Mouse (Mus musculus) kidney, adult 8-10 months (tissue): ENCODE data around the gene Vps54.
"Not testable (repeated sequence)": the region's sequence is repeated elsewhere in the genome, so short reads cannot be mapped to it uniquely, and the experiment has no call there.

ENCODE experiments used
- DNase-seq, 2 experiments: peaks; one replicate each; pipeline ENCODE4 v3.0.0; 2022

Vps54 gene

DNA sequence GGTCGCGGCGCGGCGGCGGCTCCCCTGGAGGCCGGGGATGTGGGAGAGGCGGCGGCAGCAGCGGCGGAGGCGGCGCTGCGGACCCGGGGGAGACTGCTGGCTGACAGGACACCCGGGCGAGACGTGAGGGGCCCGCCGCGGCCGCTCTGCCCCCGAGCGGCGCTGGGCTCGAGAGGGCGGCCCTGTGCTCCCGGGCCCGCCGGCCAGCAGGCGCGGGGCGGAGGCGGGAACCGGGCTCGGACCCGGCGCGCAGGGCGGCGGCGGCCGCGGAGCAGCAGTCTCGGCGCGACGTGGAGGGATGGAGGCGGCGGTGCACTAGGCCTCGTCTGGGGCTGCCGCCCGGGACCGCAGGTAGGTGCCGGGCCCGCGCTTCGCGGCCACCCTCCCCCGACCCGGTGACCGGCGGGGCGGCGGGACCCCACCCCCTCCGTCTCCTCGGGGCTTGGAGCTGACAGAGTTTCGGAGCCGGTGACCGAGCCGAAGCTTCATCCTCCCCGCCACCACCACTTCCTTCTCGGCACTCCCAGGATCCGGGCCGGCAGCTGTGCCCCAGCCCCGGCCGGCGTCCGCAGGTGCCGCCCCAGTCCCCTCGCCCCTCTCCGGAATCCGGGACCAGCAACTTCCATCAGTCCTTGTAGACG lies at the start of gene Vps54:
Vps54 (plus strand) TSS at position 261 of the 641 bp plus-strand sequence.
- DNase-seq: peak; percentile 27 to 51

GRCm38 (mm10) chr11:21191821-21192220 lies 47.3 kb upstream of the Vps54 start:
- DNase-seq: not testable (repeated sequence)

DNA sequence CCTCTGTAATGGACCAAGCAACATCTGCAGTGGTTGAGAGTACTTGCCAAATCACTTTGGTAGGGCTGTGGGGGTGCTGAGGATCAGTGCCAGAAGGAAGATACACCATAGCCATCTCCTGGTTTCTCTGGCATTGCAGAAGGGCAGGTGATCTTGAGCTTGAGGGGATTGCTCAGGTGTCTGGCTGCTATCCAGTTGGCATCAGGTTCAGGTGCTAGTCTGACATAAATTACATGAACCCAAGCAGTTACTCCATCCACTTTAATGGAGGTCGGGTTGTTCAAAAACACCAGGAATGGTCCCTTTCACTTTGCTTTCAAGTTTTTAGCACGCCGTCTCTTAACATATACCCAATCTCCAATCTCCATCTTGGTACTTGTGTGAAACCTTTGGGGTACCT lies 44.2 kb upstream of the Vps54 start:
- no peak for DNase-seq

- DNase-seq: no peak
Measured at GRCm38 (mm10) chr11:21209046-21209445, 30.0 kb upstream of the Vps54 start.

GRCm38 (mm10) chr11:21209701-21210100 lies 29.4 kb upstream of the Vps54 start:
- DNase-seq: not testable (repeated sequence)

GRCm38 (mm10) chr11:21217419-21217818 lies 21.7 kb upstream of the Vps54 start:
- DNase-seq: no peak

DNA sequence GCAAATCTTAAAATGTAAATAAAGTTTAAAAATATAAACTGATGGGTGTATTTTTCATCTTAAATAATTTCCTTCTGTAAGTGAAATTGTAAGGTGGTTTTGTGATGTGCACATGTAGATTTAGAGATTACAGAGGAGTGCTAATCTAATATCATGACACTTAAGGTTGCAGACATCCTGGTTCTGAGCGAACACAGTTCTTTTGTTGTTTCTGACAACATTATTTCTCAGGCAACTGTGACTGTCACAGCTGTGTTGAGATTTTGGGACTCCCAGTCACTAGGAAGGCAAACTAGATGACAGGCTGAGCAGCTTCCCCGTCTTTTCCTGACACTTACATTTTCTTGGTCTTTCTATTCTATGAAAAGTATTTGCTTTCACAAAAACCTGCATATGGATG lies 19.8 kb upstream of the Vps54 start:
- DNase-seq: no peak

DNA sequence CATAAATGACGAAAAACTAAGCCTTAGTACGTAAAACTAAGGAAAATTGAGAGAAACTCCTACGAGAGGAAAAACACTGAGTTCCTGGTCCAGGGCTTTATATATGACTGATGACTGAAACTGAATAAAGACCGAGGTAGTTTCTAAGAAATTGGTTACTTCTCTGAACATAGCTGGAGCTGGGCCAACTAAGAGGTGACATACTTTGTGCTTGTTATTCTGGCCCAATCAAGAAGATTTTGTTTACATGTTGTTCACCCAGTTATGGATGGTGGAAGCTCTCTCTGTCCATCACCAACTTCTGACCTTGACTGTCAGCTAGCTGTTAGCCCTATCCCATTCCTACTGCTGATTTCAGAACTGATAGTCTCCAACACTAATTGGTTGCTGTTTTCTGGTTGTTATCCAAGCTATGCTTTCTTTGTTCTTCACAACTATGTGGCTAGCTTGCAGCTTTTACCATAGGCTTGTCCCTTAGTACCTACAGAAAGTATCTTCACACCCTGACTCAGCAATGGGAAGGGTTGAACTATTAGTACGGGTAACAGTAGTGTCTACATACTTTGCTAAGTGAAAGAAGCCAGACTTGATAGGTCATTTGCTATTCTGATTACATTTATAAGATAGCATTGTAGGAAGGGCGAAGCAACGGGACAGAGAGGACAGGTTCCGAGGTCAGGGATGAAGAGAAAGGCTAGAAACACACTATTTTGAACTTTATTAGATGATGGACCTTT lies 19.1 kb upstream of the Vps54 start:
- no peak for DNase-seq

- DNase-seq: no peak
Measured at GRCm38 (mm10) chr11:21220754-21221153, 18.3 kb upstream of the Vps54 start.

DNA sequence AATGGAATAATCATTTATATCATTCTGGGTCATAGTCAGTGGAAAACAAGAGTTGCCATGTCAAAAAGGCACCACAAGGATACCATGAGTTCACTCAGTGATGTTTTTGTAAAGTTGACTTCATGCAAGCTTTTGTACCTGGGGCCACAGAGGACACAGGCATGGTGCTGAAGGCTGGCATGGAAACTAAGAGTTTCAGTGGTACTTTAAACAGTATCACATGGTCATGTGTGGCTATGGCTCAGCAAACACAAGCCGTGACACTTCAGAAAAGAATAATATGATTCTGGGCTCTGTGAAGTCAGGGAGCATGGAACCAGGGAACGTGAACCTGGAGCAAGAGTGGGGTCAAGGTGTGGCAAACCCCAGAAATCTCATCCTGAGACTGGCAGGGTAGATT lies 17.7 kb upstream of the Vps54 start:
- DNase-seq: no peak

DNA sequence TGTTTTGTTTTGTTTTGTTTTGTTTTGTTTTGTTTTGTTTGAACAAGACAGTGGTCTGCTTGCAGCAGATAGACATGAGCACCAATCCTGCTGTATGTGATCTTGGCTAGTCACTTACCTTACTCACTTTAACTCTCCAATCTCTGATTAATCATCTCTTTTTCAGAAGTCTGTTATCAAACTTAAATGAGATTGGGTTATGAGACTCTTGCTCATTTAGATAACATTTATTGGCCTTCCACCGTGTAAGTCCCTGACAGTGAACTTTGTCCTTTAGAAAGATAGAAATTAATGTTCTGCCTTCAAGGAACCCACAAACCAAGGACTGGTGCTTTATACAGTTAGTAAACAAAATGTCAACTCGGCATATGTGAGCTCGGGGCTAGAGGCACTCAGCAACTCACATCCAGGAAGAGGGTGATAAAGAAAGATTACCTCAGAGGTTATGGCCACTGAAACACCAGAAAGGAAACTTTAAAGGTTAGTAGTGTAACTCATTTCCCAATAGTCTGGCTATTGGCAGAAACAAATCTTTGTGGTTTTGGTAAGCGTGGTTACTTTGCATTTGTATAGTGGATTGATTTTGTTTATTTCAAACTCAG lies 16.4 kb upstream of the Vps54 start:
- DNase-seq: no peak

GRCm38 (mm10) chr11:21223539-21223938 lies 15.5 kb upstream of the Vps54 start:
- DNase-seq: no peak

GRCm38 (mm10) chr11:21224041-21224440 lies 15.0 kb upstream of the Vps54 start:
- no peak for DNase-seq

DNA sequence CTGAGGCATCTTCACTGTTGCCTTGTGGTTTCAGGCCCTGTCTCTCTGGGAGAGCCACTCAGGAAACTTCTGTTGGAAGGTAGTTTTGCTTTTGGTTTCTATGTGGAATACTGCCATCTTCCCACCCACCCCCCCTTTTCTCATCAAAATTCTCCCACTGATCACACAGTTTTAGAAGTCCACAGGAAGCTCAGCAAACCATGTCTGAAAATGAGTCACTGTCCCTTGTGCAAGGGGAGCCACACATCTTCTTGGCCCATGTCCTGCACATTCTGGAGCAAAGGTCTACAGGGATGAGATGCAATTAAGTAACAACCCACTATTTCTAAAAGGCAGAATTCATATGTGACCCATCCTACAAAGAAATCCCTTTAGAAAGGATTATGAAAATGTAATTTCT lies 14.6 kb upstream of the Vps54 start:
- DNase-seq: no peak

GRCm38 (mm10) chr11:21224983-21225382 lies 14.1 kb upstream of the Vps54 start:
- DNase-seq: no peak

DNA sequence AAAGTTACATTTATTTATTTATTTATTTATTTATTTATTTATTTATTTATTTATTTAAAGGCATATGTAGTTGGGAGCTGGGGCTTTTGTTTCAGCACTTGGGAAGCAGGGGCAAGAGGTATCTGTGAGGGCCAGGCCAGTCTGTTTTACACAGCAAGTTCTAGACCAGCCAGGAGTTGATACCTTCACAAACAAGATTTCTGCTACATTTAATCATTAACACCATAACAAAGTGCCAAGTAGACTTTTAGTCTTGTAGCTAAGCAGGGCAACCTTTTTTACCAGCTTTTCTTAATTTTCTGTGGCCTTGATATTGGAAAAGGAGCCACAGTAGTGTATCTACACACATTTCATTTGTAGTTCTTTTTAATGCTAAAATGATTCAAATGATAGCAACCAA lies 3.7 kb upstream of the Vps54 start:
- peak; percentile 26 to 53 for DNase-seq

GRCm38 (mm10) chr11:21235821-21236220 lies 3.3 kb upstream of the Vps54 start:
- DNase-seq: peak in 1 of 2 experiments; percentile 57

- DNase-seq: peak; percentile 27 to 37
Measured at GRCm38 (mm10) chr11:21236996-21237395, 2.1 kb upstream of the Vps54 start.

- no peak for DNase-seq
Measured at GRCm38 (mm10) chr11:21237474-21238278, 1.4 kb upstream of the Vps54 start.

DNA sequence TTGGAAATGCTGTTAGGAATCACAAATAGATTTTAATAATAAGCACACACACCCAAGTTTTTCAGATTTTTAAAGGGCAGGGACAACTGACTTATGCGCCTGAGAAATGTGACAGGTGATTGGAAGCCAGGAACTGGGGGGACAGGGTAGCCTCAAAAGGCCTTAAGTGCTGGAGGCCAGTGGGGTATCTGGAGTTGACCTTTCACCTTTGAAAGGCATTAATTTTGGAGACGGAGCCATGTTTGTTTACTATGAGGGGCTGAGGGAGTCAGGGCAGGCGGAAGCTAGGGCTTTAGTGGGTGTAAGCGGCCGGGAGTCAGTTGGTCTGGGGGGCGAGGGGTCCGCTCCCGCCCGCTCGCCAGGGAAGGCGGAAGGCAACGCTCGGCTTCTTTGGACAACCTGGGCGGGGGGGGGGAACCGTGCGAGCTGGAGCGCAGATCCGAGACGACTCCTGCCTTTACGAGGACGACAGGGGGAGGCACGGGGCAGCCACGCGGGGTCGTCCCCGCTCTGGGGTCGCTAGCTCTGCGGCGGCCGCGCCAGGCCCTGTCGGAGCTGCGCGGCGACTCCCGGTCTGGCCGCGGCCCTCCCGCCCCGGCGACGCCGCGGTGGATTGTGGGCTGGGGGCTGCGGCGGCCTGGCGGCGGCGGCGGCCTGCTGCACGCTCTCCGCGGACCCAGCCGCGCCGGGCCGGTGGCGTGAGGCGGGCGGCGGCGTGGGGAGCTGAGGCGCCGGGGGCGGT lies 631 bp upstream of the Vps54 start:
- peak in 1 of 2 experiments; percentile 27 for DNase-seq

DNA sequence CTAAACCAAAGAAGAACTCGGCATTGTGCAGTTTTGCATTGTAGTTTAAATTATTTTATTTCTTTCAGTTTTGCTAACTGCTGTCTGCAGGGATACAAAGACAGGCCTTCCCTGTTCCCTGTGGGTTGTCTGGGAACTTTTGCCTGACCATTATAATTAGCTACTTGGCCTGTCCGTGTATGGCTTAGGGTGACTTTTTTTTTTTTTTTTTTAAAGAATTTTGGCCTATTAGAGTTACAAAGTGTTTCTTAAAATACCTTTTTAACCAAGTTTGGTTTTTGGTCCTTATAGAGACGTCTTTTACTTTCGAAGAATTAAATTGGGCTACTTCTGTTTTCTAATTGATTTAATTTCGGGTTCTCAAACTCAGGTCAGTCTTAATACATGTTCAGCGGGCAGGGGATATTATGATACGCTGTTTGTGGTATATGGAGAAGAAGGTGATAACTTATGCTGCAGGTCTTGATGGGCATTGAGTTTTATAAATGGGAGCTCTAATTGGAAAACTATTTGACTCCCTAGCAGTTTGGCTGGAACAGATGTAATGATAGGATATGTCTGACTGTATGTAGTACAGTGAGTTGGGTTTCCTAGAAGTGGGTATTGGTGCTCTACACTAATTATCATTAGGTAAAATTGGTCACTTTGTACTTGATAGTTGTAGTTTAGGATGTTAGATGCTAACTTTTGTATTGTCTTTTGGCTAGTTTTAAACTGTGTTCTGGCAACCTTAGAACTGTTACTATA lies 855 bp downstream of the Vps54 start:
- no peak for DNase-seq

GRCm38 (mm10) chr11:21241351-21241750 lies 2.3 kb downstream of the Vps54 start:
- no peak for DNase-seq
